Mouse (Mus musculus): ENCODE results near the gene Arhgap28. TPM values are rescaled to one million over a fixed set of nuclear protein-coding genes. Genes with fewer than 3 reads are reported as not detected.
A peak's percentile ranks its signal among the peaks of the same experiment; 100 is the strongest.

Arhgap28 gene
- polyA plus RNA-seq, 2 experiments: 42.8 to 55.2 TPM

DNA sequence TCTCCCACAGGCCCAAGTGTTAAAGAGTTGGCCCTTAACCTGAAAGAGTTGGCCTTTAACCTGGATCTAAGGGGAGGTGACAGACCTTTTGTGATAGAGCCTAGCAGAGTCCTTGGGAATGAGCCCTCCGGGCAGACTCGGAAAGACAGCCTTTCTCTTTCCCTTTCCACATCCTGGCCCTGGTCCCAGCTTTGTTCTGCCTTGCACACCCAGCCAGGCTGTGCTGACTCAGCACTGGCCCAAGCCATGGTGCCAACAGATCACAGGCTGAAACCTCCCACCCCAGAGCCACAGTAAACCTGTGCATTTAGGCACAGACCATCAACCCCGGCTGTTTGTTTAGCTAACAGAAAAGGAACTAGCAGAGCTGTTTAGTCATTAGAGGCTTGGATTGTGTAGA is 25.1 kb downstream of the Arhgap28 start:
- TF ChIP-seq POLR2A (IDR thresholded peaks at IDR 0.05; ENCODE audit: borderline replicate concordance, extremely low read depth, insufficient read depth, insufficient read length): no peak
- H3K9me3 ChIP-seq (ENCODE audit: control insufficient read depth, low read length): no peaks in the 10 kb centered on the region
- no peaks in the 10 kb centered on the region for H3K27me3 ChIP-seq (ENCODE audit: control insufficient read depth, insufficient read depth, low read length)
- peak; percentile 47; the same call in 1 of the 2 replicates for ATAC-seq (ENCODE audit: low FRiP score, low read depth)
- DNase-seq (ENCODE audit: low spot score): no peak
- H3K36me3 ChIP-seq (ENCODE audit: control insufficient read depth, insufficient read depth, low read length): no peaks in the 10 kb centered on the region
- 36% methylated on average over 3 of the region's 3 CpGs for WGBS
- H3K27ac ChIP-seq (replicated peaks; ENCODE audit: low read depth, low read length): peak overlapping the region; percentile 43; the same call in 1 of the 2 replicates
- no peak overlapping the region for H3K4me2 ChIP-seq (replicated peaks; ENCODE audit: low read depth, low read length, severe bottlenecking)
- no peak overlapping the region for H3K4me3 ChIP-seq (replicated peaks; ENCODE audit: low read length)
- H3K9ac ChIP-seq (ENCODE audit: low read depth, low read length, severe bottlenecking): no peak overlapping the region
- H3K4me1 ChIP-seq (ENCODE audit: control insufficient read depth, insufficient read depth, low read length): peaks cover 15% of the 10 kb centered on the region

DNA sequence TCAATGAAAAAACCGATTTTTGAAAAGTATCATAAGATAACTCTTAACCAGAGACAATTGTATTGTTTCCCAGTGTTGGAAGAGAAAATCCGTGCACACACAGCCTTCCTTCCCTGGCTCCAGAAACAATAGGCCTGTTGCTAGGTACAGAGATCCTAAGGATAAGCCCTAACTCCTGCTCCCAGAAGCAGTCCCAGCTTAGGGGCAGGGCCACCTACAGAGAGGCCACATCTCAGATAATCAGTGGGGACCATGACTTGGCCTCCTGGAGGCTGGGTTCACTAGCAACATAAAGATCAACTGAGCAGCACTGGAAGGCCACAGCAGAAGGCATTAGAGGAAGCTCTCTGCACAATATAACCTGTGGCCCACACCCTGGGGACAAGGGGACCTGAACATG is 27.5 kb downstream of the Arhgap28 start:
- ATAC-seq (ENCODE audit: low FRiP score, low read depth) (no peak), DNase-seq (ENCODE audit: low spot score) (no peak)
- Histone ChIP-seq H3K9me3 (ENCODE audit: control insufficient read depth, low read length) (no peaks in the 10 kb centered on the region), H3K4me3 (replicated peaks; ENCODE audit: low read length) (no peak overlapping the region), H3K9ac (ENCODE audit: low read depth, low read length, severe bottlenecking) (no peak overlapping the region), H3K4me1 (ENCODE audit: control insufficient read depth, insufficient read depth, low read length) (peaks cover 12% of the 10 kb centered on the region), H3K27me3 (ENCODE audit: control insufficient read depth, insufficient read depth, low read length) (no peaks in the 10 kb centered on the region), H3K27ac (replicated peaks; ENCODE audit: low read depth, low read length) (no peak overlapping the region), H3K4me2 (replicated peaks; ENCODE audit: low read depth, low read length, severe bottlenecking) (no peak overlapping the region), H3K36me3 (ENCODE audit: control insufficient read depth, insufficient read depth, low read length) (no peaks in the 10 kb centered on the region)
- no peak for TF ChIP-seq POLR2A (IDR thresholded peaks at IDR 0.05; ENCODE audit: borderline replicate concordance, extremely low read depth, insufficient read depth, insufficient read length)
- WGBS: 65% methylated on average over 2 of the region's 2 CpGs

- Histone ChIP-seq H3K9me3 (ENCODE audit: control insufficient read depth, low read length) (no peaks in the 10 kb centered on the region), H3K9ac (ENCODE audit: low read depth, low read length, severe bottlenecking) (no peak overlapping the region), H3K4me1 (ENCODE audit: control insufficient read depth, insufficient read depth, low read length) (peaks cover 12% of the 10 kb centered on the region), H3K36me3 (ENCODE audit: control insufficient read depth, insufficient read depth, low read length) (no peaks in the 10 kb centered on the region), H3K4me2 (replicated peaks; ENCODE audit: low read depth, low read length, severe bottlenecking) (no peak overlapping the region), H3K27ac (replicated peaks; ENCODE audit: low read depth, low read length) (no peak overlapping the region), H3K27me3 (ENCODE audit: control insufficient read depth, insufficient read depth, low read length) (no peaks in the 10 kb centered on the region), H3K4me3 (replicated peaks; ENCODE audit: low read length) (no peak overlapping the region)
- DNase-seq (ENCODE audit: low spot score): no peak
- no peak for ATAC-seq (ENCODE audit: low FRiP score, low read depth)
- no peak for TF ChIP-seq POLR2A (IDR thresholded peaks at IDR 0.05; ENCODE audit: borderline replicate concordance, extremely low read depth, insufficient read depth, insufficient read length)
These were observed 27.9 kb downstream of the Arhgap28 start for GRCm38 (mm10) chr17:67976027-67976426.

DNA sequence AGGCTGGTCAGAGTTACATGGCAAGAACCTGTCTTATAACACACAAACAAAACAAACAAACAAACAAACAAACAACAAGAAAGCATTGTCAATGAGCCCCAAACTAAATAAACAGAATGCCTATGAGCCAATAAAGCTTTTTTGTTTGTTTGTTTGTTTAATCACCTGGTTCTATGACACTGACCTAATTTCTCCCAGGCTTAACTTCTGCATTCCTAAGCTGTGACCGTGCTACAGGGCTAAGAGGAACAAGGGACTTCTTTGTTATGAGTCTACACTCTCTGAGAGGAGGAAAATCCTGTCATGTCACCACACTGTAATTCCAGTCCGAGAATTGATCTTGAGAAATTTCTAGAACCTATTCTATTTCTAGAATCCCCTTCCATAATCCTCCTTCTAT is 29.2 kb downstream of the Arhgap28 start:
- no peak overlapping the region for H3K4me2 ChIP-seq (replicated peaks; ENCODE audit: low read depth, low read length, severe bottlenecking)
- 48% methylated on average over 2 of the region's 2 CpGs for WGBS
- no peak overlapping the region for H3K9ac ChIP-seq (ENCODE audit: low read depth, low read length, severe bottlenecking)
- DNase-seq (ENCODE audit: low spot score) (no peak), ATAC-seq (ENCODE audit: low FRiP score, low read depth) (no peak)
- H3K27ac ChIP-seq (replicated peaks; ENCODE audit: low read depth, low read length): no peak overlapping the region
- TF ChIP-seq POLR2A (IDR thresholded peaks at IDR 0.05; ENCODE audit: borderline replicate concordance, extremely low read depth, insufficient read depth, insufficient read length): no peak
- no peaks in the 10 kb centered on the region for H3K27me3 ChIP-seq (ENCODE audit: control insufficient read depth, insufficient read depth, low read length)
- H3K9me3 ChIP-seq (ENCODE audit: control insufficient read depth, low read length): no peaks in the 10 kb centered on the region
- H3K4me1 ChIP-seq (ENCODE audit: control insufficient read depth, insufficient read depth, low read length): peaks cover 10% of the 10 kb centered on the region
- H3K4me3 ChIP-seq (replicated peaks; ENCODE audit: low read length): no peak overlapping the region
- H3K36me3 ChIP-seq (ENCODE audit: control insufficient read depth, insufficient read depth, low read length): no peaks in the 10 kb centered on the region

DNA sequence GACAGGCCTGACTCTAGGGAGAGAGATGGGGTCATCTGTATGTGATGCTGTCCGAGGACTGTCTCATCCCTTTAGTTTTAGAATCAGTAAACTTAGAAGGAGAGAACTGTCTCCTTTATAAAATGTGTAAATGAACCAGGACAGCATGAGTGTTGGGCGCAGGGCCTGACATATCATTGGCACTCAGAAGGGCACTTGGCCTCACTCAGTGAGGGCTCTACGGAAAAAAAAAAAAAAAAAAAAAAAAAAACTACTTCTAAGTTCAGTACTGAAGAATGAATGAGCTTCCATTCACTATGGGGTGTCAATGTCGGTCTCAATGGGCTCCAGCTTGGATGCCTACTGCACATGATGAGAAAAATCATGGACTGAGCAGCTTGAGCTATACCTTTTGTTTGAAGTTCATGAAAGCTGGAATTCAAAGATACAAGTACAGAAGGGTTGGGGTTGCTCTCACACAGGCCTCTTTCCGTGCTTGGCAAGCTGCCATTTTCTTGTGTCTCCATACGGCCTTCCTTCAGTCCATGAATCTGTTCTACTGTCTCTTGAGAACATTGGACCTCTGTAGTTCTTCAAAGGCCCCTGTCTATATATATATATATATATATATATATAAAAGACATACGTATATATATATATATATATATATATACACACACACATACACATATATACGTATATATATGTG is 36.9 kb downstream of the Arhgap28 start:
- H3K4me1 ChIP-seq (ENCODE audit: control insufficient read depth, insufficient read depth, low read length): no peaks in the 10 kb centered on the region
- no peaks in the 10 kb centered on the region for H3K27me3 ChIP-seq (ENCODE audit: control insufficient read depth, insufficient read depth, low read length)
- H3K4me3 ChIP-seq (replicated peaks; ENCODE audit: low read length): no peak overlapping the region
- no peak overlapping the region for H3K27ac ChIP-seq (replicated peaks; ENCODE audit: low read depth, low read length)
- TF ChIP-seq POLR2A (IDR thresholded peaks at IDR 0.05; ENCODE audit: borderline replicate concordance, extremely low read depth, insufficient read depth, insufficient read length): no peak
- H3K9me3 ChIP-seq (ENCODE audit: control insufficient read depth, low read length): no peaks in the 10 kb centered on the region
- ATAC-seq (ENCODE audit: low FRiP score, low read depth) (no peak), DNase-seq (ENCODE audit: low spot score) (no peak)
- H3K36me3 ChIP-seq (ENCODE audit: control insufficient read depth, insufficient read depth, low read length): no peaks in the 10 kb centered on the region
- WGBS: 79% methylated on average over 8 of the region's 8 CpGs
- H3K9ac ChIP-seq (ENCODE audit: low read depth, low read length, severe bottlenecking): no peak overlapping the region
- H3K4me2 ChIP-seq (replicated peaks; ENCODE audit: low read depth, low read length, severe bottlenecking): no peak overlapping the region

Measured in limb, embryonic 14.5 days (tissue).